Mouse (Mus musculus) spleen, adult 18-20 months (tissue): ENCODE results near the gene Coq9.

Experiments used
- DNase-seq, 2 experiments: peaks; one replicate each; pipeline ENCODE4 v3.0.0; 2022; ENCODE audit warnings: mixed read lengths in 2 of 2

Coq9 gene

DNA sequence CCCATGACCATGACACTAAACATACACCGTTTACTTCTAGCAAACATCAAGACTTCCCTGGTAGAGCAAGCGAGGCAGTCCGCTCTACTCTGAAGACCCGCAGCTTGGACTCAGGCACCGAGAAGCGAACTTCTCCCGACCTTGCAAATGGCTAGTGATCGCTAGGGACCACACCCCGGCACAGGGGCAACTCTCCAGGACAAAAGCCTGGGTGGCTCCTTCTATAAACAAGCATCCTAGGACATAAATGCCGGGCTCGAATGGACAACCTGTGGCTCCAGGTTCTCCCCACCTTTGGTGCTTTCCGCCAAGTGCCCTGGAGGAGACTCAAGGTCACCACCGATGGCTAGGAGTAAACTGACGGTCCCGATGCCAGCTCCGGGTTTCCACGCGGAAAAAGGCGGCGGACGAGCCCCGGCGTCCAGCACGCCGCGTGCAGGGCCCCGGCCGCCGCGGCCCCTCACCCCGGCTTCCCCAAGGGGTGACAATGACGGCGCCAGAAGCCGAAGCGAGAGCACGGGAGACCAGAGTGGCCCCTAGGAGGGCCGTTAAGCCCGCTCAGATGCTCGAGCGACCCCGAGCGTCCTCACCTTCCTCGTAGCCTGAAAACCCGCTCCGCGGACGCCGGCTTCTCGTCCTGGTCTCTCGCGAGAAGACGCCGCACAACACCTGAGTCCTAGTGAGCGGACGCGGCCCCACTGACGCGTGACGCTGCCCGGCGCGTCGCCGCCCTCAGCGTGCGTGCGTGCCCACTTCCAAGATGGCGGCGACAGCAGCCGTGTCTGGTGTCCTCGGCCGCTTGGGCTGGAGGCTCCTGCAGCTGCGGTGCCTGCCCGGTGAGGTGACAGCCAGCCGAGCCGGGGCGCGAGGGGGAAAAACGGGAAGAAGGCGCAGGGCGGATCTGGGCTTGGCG, at the start of gene Coq9, which contains the start of gene Ciapin1:
Coq9 (plus strand) TSS at position 660 of the 913 bp plus-strand sequence.
Ciapin1 (minus strand) TSS at position 697 of the 913 bp plus-strand sequence.
- DNase-seq: peak; percentile 90 to 93

DNA sequence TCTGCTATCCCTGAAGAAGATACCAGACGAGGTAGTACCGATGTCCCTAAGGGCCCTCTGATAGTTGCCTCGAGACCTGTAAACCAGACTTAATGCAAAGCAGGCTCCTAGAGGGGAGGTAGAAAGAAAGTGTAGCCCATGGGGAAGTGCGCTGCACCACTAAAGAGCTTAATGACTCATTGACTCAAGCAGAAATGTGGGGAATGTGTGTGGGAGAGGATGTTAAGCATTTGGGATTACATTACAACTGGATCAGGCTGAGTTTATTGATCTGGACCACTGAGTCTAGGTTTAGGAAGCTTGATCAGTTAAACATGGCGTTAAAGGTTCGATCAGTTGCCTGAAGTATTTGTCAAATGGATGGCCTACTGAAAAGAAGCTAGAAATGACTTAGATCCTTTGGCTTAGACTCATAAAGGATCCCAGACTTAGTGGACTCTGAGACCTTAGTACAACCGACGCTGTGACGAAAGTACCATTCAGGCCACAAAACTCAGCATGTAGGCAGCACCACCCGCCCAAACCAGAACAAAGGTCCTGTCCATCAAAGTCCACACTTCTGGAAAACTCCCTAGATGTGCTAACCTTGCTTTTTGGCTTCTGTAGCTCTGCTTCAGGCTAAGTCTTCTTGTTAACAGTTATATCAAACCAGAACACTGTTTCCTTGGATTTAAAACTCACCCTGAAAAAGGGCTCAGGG, 48.7 kb upstream of the Coq9 start:
- DNase-seq: no peak

GRCm38 (mm10) chr8:94794368-94794767, 43.8 kb upstream of the Coq9 start:
- no peak for DNase-seq

DNA sequence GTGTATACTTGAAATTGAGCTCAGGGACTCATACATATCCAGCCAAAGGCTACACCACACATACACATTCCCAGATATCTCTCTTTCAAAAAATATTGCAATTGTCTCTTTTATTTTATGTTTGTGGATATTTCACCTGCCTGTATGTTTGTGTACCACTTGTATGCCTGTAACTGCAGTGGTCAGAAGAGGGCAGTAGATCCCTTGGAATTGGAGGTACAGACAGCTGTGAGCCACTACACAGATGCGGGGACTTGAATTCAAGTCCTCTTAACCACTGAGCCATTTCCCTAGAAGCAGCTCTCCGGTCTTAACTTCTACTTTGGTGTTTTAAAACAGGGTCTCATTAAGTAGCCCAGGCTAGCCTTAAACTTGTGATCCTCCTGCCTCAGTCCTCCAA, 43.3 kb upstream of the Coq9 start:
- no peak for DNase-seq

DNA sequence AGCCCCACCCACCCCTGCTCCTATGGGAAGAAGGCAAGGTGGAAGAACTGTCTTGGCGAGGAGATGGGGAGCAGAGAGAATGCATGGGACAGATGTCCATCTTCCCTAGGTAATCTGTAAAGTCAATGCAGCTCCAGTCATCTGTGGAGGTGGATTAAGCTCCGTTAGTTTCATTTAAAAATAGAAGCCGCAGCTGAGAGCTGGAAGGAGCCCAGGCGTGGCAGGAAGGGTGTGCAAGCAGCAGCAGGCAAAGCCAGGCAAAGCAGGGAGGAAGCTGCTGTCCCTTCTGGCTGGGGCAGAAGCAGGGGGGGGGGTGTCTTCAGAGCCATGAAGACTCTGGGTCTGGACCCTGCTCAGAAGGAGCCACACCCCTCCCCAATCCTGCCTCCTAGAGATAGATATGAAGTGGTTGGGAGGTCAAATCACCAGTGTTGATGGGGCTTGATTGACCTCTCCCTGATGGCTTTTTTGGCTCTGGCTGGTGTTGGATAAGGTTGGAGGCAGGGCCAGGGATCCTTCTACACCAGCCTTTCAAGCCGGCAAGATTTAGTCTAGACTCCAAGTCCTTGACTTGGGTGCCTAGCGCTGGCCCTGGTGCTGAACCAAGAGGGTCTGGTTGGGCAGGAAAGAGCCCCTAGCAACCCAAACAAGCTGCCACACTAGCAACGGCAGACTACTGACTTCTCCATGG, 37.7 kb upstream of the Coq9 start:
- DNase-seq: no peak

DNA sequence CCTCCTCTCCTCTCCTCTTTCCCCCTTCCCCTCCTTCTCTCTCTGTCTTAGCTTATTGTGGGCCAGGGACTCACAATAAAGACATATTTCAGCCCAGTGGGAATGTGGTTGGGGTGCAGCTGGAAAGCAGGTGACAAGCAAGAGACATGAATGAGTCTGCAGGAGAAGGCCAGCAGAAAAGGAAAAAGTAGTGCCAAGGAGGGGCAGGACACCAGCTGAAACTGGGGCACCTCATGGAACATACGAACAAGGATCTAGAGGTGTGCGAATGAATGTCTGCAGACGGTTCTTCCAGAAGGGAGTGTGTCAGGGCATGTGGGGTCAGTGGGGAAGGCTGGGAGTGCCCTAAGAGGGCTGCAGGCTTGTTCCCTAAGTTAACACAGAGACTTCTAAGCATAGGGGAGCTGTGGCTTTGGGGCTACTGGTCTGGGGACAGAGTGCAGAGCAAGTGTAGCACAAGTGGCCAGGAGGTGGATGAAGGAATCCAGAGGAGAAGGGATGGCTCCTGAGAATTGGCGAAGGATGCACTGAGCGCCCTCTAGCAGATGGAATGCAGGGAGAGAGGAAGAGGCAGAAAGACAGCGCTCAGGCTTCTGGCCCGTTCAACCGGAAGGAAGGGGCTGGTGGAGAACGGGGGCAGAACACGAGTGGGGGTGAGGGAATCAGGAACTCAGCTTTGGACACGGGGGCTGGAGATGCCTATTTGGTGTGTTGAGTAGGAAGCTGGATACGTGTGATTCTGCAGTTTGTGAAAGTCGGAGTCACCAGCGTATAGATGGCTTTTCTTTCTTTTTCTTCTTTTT, 36.6 kb upstream of the Coq9 start:
- DNase-seq: no peak

- no peak for DNase-seq
Measured at GRCm38 (mm10) chr8:94802375-94802774, 35.7 kb upstream of the Coq9 start.

DNA sequence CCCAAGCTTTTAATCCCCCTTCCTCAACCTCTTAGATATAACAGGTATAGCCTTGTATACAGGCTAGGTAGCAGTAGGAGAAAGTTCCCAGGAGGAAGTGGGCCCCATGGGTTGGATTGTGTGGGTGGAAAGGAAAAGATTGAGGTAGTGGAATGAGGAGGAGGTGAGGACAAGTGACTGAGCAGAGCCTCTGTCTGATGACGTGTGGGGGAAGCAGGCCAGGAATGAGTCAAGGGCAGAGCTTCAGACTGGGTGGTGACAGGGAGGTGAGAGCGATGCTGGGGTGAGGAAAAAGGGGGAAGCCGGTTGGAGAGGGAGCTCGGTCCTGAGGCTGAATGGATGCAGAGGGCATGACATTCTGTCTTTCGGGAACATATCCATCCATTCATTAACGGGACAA, 34.6 kb upstream of the Coq9 start:
- no peak for DNase-seq

- no peak for DNase-seq
Measured at GRCm38 (mm10) chr8:94804546-94805340, 33.4 kb upstream of the Coq9 start.

DNA sequence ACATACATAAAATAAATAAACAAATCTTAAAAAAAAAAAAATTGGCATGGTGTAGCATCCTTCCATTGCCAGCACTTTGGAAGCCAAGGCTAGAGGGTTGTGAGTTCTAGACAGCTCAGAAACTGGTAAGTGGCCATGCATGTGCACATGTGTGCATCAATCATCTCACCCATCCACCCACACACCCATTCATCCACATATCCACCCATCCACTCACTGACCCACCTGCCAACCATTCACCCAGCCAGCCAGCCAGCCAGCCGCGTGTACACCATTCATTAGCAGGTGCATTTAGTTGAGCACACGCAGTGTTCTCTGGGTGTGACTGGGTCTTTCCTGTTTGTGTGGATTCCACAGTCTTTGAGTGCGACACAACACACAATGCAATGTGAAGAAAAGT, 32.3 kb upstream of the Coq9 start:
- DNase-seq: no peak

- no peak for DNase-seq
Measured at GRCm38 (mm10) chr8:94807506-94807905, 30.6 kb upstream of the Coq9 start.

GRCm38 (mm10) chr8:94808372-94808771, 29.7 kb upstream of the Coq9 start:
- DNase-seq: no peak

- DNase-seq: no peak
Measured at GRCm38 (mm10) chr8:94810153-94810552, 28.0 kb upstream of the Coq9 start, which contains the start of gene Ccl17. TSS of gene Ccl17 (plus strand) at chr8:94810453.

DNA sequence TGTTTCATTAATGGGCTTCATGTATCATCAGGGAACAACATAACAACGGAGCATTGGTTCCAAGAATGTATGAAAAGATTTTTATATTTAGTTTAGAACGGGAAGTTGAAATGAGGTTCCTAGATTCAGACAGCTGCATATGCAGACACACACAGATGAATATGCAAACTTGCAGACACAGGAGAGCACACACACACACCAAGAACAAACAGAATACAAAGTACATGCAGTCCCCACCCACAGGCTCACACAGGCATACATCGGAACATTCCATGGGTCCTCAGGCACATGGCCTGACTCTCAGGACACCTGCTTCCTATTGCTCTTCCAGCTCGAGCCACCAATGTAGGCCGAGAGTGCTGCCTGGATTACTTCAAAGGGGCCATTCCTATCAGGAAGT, 27.3 kb upstream of the Coq9 start:
- DNase-seq: no peak

GRCm38 (mm10) chr8:94811654-94812053, 26.5 kb upstream of the Coq9 start:
- DNase-seq: no peak

- peak; percentile 38 to 80 for DNase-seq
Measured at GRCm38 (mm10) chr8:94812645-94813098, 25.4 kb upstream of the Coq9 start.

- DNase-seq: peak in 1 of 2 experiments; percentile 37
Measured at GRCm38 (mm10) chr8:94814556-94814955, 23.6 kb upstream of the Coq9 start.

DNA sequence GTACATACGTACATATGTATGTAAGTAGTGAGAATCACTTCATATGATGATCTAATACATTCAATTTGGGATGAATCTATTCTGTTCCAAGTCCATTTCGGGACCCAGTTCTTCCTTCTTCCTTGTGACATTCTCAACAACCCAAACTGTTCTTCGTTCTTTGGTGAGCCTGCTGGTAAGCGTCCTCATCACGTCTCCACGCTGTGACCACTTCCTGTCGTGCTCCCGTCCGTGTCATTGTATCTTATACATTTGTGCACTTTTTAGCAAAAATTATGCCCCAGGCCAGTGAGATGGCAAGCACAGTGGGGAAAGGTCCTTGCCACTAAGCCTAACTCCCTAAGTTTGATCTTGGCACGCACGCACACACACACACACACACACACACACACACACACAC, 20.2 kb upstream of the Coq9 start:
- DNase-seq: no peak

GRCm38 (mm10) chr8:94819671-94820179, 18.4 kb upstream of the Coq9 start:
- no peak for DNase-seq

- DNase-seq: no peak
Measured at GRCm38 (mm10) chr8:94820553-94820952, 17.6 kb upstream of the Coq9 start.

GRCm38 (mm10) chr8:94821381-94821780, 16.7 kb upstream of the Coq9 start:
- DNase-seq: no peak
